Mouse (Mus musculus) liver, adult 2 months (tissue): ENCODE results near the gene Pif1.

Source experiments
- CTCF ChIP-seq: fragments of 200-500 bp; IDR thresholded peaks from 2 replicates; pipeline ENCODE4 v1.5.1; 2011; ENCODE audit warnings: low read depth, low read length, control low read depth
- POLR2A ChIP-seq: fragments of 200-500 bp; IDR thresholded peaks from 2 replicates; pipeline ENCODE4 v1.6.1; 2011; ENCODE audit warnings: low read length, control low read depth; ENCODE audit not compliant: insufficient read depth; ENCODE audit errors: extremely low read depth

GRCm38 (mm10) chr9:65556349-65556748, 30.6 kb upstream of the Pif1 start:
- TF ChIP-seq CTCF (no peak), POLR2A (no peak)
